Mouse (Mus musculus) v-Abl transformed pro-B cells (cell line): ENCODE measurements around the gene Creg2.
"Not testable (repeated sequence)": the region's sequence is repeated elsewhere in the genome, so short reads cannot be mapped to it uniquely, and the experiment has no call there.

Experiments
- in situ Hi-C, 2 experiments: fragments of 400-800 bp; cut with MboI; formaldehyde crosslinking; loops; one replicate each; pipeline ENCODE4 v1.15.1; 2025; ENCODE audit not compliant: unreplicated experiment in 2 of 2

The Creg2 gene

DNA sequence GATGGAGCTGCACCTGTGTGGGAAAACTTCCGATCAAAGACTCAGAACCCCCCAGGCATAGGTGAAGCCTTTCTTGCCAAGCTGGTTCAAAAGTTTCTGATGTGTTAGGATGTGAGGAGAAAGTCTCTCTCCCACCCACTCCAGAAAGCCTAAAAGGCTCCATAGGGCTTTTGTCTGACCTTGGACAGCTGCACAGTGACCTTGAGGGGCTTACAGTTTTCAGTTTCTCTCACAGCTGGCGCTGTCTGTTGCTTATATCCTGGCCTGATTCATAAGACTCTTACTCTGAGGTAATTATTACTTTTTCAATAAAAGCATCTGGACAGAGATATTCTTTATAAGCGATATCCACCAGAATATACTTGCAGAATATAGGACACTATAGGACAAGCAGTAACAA is 38.2 kb downstream of the Creg2 start:
- in situ Hi-C loops: loop anchor here in 1 of 2 experiments (10.0 kb wide), 2 partner anchors 372 to 762 kb away; no protein-coding TSS in a partner anchor

DNA sequence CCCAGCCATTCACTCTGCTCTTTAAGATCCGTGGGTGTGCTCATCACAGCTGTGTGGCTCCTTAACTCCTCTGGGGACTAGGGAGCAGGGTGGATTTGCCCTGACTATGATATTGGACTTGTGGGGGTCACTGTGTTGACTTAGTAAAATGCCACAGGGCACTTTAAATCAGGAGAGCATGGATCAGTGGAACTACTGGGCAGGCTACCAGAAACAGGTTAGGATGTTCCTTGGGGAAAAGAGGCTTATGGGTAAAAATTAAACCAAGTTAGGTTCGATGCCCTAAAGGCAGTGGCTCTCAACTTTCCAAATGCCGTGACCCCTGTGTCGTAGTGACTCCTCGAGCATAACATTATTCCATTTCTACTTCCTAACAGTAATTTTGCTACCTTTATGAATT is 38.8 kb downstream of the Creg2 start:
- in situ Hi-C loops: loop anchor here in 1 of 2 experiments (10.0 kb wide), 2 partner anchors 372 to 762 kb away; no protein-coding TSS in a partner anchor

DNA sequence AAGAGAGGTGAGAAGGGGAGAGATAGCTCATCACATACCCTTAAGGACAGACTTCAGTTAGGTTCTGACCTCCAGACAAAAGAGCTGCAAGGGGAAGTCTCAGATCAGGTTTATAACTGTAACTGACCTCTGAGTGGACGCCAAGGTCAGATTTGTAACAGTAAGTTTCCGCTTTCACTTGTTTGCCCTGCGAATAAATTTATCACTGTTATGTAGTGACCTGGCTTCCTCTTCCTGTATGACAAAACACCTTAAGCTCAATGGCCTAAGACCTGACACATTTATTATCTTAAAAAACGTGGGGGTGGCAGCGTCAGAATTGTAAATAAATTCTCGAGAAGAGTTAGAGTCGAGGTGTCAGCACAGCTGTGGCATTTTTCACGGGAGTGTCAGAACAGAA is 42.7 kb downstream of the Creg2 start:
- in situ Hi-C loops: no loop called here

DNA sequence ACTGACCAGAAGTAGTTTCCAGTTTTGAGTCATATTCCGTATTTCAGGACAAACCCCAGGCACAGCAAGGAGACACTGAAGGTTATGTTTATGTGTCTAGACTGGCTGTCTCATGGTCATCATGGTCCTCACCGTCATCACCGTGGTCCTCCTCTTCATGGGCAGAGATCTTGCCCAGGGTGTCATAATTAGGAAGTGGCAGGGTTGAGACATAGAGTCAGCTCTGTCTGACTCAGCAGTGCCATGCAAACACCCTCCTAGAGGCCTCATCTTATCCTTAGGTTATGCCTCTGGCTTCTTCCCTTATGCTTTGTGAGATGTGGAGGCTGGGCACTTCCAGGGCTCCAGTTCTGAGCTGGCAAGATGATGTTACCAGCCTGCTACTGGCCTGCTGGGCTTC is 48.8 kb downstream of the Creg2 start:
- in situ Hi-C loops: no loop called here

DNA sequence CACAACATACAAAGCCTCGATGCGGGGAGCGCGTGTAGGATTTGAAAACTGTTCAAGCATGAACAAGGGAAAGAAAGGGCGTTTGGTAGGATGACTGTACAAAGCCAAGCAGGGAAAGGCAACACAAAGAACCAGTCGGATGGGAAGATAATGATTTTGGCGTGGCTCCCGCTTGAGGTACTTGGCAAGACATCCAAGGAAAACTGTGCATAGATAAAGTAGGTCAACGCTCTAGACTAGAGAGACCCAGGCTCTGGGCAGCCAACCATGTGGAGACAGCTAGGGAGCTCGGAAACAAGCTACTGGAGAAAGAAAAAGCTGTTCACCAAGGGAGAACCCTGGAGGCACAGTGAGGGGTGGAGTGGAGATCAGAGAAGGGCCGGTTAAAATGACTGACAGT is 52.5 kb downstream of the Creg2 start:
- in situ Hi-C loops: no loop called here

DNA sequence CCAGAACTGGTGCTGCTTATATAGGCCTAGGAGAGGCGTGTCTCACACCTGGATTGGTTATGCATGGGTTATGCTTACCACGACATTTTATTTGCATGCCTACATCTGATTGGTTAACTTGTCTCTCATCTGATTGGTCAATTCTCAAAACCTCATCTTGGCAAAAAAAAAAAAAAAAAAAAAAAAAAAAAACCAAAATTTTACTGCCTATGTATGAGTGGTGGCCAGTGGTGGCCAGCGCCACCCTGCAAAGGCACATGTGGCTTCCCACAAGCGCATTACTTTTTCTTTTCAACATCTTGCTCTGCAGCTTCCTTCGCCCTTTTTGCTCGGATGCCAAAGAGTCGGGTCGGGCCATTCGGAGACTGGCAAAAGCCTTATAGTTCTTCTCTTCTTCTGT is 54.1 kb downstream of the Creg2 start:
- in situ Hi-C loops: not testable (repeated sequence)

DNA sequence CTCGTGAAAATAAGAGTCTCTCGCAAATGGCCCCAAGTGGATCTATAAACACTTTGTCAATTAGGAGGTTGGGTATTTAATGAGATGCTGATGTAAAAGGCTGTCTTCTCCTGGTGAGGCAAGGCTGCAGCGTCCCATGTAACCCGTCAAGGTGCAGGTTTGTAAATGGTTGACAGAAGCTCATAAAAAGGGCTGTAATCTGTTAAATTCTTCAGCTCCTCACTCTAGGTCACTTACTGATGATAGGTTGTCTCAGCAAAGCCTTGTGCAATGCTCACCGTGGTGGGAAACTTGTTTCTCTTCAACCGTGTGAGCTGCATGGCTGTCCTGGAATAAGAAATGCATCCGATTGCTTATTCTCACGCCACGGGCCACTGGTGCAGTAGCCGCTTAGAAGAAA is 57.4 kb downstream of the Creg2 start:
- in situ Hi-C loops: no loop called here

DNA sequence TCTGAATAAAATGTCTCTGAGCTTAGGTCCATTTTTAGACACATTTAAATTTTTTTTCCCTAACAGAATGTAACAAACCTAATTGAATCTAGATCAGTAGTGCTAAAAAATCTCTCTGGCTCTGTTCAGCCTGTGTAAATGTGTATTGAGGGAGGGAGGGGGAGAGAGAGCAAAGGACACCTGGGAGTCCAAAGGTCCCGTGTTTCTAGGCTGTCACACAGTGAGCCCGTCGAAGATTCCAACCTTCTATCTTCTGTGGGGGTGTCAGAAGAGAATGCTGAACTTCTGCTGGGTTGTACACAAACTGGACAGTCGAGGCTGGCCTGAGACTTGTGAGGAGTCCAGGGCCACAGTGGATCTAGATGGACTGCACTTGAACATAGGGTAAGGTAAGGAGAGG is 59.2 kb downstream of the Creg2 start:
- in situ Hi-C loops: no loop called here

DNA sequence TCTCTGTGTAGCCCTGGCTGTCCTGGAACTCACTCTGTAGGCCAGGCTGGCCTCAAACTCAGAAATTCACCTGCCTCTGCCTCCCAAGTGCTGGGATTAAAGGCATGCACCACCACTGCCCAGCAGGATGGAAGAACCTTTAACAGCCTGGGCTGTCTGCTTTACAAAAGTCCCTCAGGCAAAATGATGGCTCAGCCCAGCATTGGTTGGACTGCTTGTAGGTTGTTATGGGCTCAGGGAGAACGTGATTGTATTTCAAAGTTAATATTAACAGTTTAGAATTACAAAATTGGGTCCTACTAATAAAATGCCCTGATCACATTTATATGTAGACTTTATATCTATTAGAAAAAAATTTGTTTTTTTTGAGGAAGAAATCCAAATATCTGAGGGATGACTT is 59.7 kb downstream of the Creg2 start:
- in situ Hi-C loops: not testable (repeated sequence)

DNA sequence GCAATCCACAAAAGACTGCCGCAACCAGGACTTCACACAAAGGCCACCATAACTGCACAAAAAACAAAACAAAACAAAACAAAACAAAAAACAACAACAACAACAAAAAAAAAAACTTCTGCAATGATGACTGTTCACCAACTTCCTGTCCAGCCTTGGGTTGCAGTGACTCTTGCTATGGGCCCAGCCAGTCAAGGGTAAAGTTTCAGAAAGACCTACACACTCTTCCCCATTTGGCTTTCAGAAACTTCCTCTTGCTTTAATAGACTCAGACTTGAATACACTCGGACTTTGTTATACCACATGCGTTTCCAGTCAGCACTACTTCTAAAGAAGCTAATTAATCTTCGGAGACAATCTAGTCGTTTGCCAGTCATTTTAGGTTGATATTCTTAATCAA is 61.1 kb downstream of the Creg2 start:
- in situ Hi-C loops: no loop called here

DNA sequence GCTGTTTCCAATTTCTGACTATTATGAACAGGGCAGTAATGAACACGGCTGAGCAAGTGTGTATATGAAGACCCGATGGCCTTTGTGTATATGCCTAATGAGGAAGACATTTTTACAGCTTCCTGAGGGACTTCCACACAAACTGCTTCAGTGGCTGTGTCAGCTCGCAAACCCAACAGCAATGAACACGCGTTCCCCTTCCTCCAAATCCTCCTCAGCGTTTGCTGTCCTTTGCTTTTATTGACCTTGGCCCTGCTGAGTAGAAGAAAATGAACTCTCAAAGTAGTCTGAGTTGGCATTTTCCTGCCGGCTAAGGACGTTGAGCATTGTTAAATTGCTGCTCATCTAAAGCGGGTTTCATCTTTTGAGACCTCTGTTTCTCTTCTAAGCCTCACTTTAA is 65.9 kb downstream of the Creg2 start:
- in situ Hi-C loops: no loop called here

DNA sequence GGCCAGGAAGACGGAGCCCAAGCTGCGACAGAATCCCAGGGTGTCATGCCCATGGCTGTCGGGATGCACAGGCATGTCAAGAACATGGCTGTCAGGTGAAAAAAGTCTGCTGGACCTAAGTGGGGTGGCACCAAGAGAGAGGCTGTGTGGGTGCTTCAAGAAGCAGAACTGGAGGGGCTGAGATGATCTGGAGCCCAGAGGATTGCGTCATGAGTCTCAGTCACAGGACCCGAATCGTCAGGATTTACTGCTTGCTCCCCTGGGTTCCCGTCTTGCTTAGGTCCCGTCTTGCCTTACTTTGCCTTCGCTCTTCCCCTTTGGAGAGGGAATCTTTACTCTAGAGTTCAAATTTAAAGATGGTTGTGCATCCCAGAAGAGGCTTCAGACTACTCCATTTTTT is 68.1 kb downstream of the Creg2 start:
- in situ Hi-C loops: no loop called here

DNA sequence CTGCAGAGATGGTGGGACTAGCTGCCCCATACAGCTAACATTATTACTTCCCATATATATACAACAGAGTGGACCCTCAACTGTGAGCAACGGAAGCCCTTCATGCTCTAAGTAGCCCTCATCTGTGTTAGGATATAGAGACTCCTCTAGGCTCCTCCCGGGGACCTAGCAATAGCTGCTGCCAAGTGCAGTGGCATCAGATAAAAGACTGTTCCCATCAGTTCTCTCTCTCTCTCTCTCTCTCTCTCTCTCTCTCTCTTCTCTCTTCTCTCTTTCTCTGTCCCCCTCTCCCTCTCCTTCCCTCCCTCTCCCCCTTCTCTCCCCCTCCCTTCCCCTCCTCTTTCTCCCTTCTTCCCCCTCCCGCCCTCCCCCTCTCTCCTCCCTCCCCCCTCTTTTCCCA is 70.1 kb downstream of the Creg2 start:
- in situ Hi-C loops: no loop called here

DNA sequence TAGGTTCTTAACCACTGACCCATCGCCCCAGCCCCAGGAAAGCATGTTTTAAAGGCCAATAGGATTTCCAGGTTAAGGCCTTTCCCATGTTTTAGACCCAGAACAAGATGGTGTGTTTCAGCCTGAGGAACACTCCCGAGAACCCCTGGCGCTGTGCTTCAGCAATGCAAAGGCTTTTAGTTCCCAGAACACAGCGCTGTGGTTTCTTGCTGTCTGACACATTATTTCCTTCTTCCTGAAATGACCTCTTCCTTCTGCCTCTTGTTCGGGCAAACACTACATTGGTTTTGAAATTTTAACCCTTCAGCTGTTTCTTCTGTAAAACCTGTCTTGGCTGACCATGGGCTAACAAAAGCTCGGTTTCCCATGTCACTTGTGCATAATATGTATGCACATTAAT is 72.1 kb downstream of the Creg2 start:
- in situ Hi-C loops: loop anchor here (5.0 to 10.0 kb wide), 3 partner anchors 37 to 326 kb away; partner anchors contain the start of gene Map4k4 (in 1 of the 2)

DNA sequence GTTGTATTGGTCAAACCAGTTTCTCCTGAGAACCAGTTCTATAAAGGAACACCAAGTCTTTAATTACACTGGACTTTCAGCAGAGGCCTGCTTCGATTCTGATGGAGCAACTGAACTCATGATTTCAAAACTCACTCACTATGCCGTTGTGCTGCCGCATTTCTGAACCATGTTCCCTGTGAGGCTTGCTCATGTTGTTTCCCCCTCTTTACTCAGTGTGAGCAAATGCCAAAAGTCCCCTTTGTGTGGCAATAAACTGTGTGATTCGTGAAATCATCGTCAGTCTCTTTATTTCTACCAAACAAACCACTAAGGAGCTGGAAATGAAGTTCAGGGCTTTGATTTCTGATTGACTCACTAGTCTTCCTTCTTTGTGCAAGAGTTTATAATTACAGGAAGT is 72.8 kb downstream of the Creg2 start:
- in situ Hi-C loops: loop anchor here (5.0 to 10.0 kb wide), 3 partner anchors 36 to 326 kb away; partner anchors contain the start of gene Map4k4 (in 1 of the 2)

DNA sequence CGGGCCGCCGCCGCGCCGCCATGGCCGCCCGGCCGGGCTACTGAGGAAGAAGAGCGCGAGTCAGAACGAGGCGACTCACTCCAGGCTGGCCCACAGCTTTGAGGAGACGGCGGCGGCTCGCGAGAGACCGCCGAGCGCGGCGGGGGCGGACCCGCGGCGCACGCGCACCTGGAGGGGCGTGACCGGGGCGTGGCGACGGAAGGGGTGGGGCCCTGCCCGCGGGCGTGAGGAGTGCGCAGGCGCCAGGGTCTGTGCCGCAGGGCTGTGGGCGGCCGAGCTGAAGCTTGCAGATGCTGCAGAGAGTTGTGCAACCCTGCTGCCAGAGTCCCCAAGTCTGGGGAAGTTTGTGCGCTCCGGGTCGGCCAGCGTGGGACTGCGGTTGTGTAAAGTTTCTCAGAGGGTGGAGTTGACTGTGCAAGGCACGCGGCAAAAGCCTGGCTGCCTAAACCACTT is 74.0 kb downstream of the Creg2 start, which contains the start of gene Rnf149:
Gene Rnf149 (minus strand): TSS at position 153 of the 453 bp plus-strand sequence.
- in situ Hi-C loops: loop anchor here (5.0 to 10.0 kb wide), 3 partner anchors 35 to 328 kb away; partner anchors contain the start of gene Map4k4 (in 1 of the 2)

DNA sequence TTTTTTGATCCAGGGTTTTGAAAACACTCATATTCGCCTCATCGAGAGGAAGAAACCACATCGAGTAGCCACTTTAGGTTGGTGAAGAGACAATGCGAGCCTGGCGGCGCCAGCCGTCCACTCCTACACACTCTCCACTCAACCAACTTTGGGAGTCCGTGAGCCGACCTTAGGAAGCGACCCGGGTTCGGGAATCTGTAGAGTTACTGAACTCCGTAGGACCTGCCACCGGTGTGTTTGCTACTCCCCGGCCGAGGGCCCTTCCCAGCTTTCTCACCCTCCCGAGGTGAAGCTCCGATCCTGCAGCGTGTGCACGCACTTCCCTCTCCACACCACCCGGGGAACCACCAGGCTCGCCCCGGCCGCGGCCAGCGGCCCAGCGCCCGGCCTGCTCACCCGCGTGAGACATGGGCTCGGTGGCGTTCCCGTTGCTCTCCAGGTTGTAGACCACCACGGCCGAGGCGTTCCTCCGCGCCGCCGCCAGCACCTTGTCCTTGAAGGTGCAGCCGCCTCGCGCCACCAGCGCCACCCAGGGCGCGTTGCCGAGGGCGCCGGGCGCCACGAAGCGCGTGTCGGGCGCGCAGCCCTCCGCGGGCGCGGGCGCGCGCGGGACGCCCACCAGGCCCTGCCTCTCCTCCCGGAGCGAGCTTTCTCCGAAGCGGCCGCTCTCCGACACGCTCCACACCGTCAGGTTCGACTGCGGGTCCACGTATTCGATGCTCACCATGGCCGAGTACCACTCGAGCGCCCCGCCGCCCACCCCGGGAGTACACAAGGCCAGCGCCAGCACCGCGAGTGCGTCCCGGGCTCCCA is 74.6 kb downstream of the Creg2 start:
- in situ Hi-C loops: loop anchor here (5.0 to 10.0 kb wide), 3 partner anchors 34 to 328 kb away; partner anchors contain the start of gene Map4k4 (in 1 of the 2)

DNA sequence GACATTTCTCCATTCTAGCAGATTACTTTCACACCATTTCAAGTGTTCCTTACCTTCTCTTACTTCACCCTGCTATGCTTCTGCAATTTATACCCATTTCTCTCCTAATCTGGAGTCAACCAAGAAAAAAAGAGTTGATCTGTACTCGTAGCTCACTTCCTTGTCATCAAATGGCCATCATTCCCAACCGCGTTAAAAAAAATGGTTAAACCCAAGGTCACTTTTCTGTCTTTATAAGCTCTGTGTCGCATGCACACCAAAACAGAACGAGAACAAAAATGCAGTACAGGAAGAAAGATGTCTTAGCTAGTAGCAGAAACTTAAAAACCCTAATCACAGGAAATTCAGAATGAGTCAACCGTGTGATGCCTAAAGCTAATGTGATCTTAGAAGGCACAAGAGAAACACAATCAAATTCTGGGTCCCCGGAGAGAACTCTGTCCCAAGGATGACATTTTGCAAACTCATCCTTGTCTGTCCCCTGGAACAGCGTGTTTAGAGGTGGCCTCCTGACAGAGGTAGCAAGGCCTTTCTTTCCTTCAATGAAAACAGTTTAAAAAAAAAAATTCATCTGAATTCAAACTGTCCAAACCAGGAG is 75.4 kb downstream of the Creg2 start:
- in situ Hi-C loops: loop anchor here (5.0 to 10.0 kb wide), 3 partner anchors 34 to 329 kb away; partner anchors contain the start of gene Map4k4 (in 1 of the 2)

DNA sequence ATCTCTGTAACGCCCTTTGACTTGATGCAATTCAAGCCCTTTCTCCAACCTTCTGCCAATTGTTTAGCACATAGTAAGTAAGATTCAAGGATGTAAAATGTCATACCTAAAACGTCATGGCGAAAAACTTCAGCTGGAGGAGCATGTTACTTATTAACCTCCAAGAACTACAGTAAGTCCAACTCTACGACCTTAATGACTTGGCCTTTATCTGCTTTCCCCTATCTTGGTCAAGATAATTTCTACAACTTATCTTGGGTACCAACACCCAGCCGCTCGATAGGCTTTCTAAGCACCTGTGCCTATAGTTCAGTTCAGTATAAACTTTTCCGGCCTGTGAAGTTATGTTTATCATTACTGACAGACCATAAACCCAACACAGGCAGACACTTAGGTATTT is 77.4 kb downstream of the Creg2 start:
- in situ Hi-C loops: loop anchor here in 1 of 2 experiments (10.0 kb wide), 1 partner anchor 331 kb away; the partner anchor contains the start of gene Map4k4

DNA sequence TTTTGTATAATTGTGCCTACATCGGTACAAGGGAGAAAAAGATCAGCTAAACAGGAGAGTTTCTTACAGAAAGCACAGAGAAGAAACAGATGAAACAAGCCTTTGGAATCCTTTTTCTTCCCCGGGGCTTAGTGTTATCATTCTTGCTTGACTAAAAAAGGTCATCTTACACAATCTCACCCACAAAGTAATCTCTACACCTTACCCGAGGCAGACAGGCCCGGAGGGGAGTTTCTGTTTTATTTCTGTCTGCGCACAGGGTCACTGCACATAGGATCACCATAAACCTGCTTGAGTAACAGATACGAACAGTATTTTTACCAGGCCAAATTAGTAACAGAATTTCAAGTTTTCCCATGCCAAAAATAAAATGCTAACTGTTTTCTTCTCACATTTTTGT is 79.6 kb downstream of the Creg2 start:
- in situ Hi-C loops: loop anchor here in 1 of 2 experiments (10.0 kb wide), 1 partner anchor 333 kb away; the partner anchor contains the start of gene Map4k4
